Mouse (Mus musculus) liver, embryonic 11.5 days (tissue): Measurements from ENCODE around the gene Pkig. TPM values are rescaled to one million over a fixed set of nuclear protein-coding genes. Genes with fewer than 3 reads are reported as not detected.

Experiments
- ATAC-seq: fragments of 200-750 bp; cut with Nextera tagmentation; replicated peaks from 2 replicates; pipeline ENCODE4 v1.8.0; 2017; ENCODE audit warnings: moderate number of reproducible peaks, mild to moderate bottlenecking, moderate TSS enrichment, moderate library complexity; ENCODE audit not compliant: low FRiP score
- DNase-seq: peaks from one replicate; pipeline ENCODE4 v3.0.0-alpha.2; 2017; ENCODE audit warnings: low spot score
- H3K27ac ChIP-seq: fragments of 300-500 bp; sonication (generic); 2 replicates; pipeline ENCODE4 v1.5.1; 2014; ENCODE audit warnings: mild to moderate bottlenecking, low read depth, low read length, control low read depth
- H3K27me3 ChIP-seq: fragments of 300-500 bp; sonication (generic); replicated peaks from 2 replicates; pipeline ENCODE4 v1.6.1; 2014; ENCODE audit warnings: low read length, mixed read lengths; ENCODE audit not compliant: control insufficient read depth, insufficient read depth
- H3K36me3 ChIP-seq: fragments of 300-500 bp; sonication (generic); 2 replicates; pipeline ENCODE4 v1.6.1; 2014; ENCODE audit warnings: mild to moderate bottlenecking, low read length, moderate library complexity, mixed read lengths; ENCODE audit not compliant: control insufficient read depth, insufficient read depth
- H3K4me1 ChIP-seq: fragments of 300-500 bp; sonication (generic); replicated peaks from 2 replicates; pipeline ENCODE4 v1.6.1; 2014; ENCODE audit warnings: low read length, mixed read lengths; ENCODE audit not compliant: control insufficient read depth, insufficient read depth
- H3K4me2 ChIP-seq: fragments of 300-500 bp; sonication (generic); 2 replicates; pipeline ENCODE4 v1.6.1; 2014; ENCODE audit warnings: mild to moderate bottlenecking, control low read depth, moderate library complexity
- H3K4me3 ChIP-seq: fragments of 300-500 bp; sonication (generic); 2 replicates; pipeline ENCODE4 v1.5.1; 2014; ENCODE audit warnings: low read depth, low read length, control low read depth
- H3K9ac ChIP-seq: fragments of 300-500 bp; sonication (generic); 2 replicates; pipeline ENCODE4 v1.6.1; 2014; ENCODE audit warnings: low read depth, low read length, control low read depth
- H3K9me3 ChIP-seq: fragments of 300-500 bp; sonication (generic); 2 replicates; pipeline ENCODE4 v1.6.1; 2016; ENCODE audit warnings: low read length, inconsistent platforms, mixed read lengths; ENCODE audit not compliant: control insufficient read depth
- WGBS: fragments of 180-500 bp; shearing (Covaris S2); extraction: QIAGEN DNeasy Blood & Tissue Kit; methylation state at CpG from one replicate; pipeline ENCODE4 v1.1.7; 2014; 5-methylcytosine and 5-hydroxymethylcytosine counted together
- polyA plus RNA-seq: library from polyadenylated mRNA; unstranded; fragments of >200 nt; fragmentation: Nextera tagmentation; extraction: Ambion mirVana; gene quantifications from 2 replicates; pipeline ENCODE4 v1.2.1, GENCODE M21; 2014

Gene Pkig
- 178 and 186 TPM in 2 replicates for polyA plus RNA-seq

- Histone ChIP-seq H3K9me3 (no peaks in the 10 kb centered on the region), H3K27me3 (no peaks in the 10 kb centered on the region), H3K9ac (peak within 1 kb of the TSS; percentile 90), H3K27ac (peak within 1 kb of the TSS; percentile 40), H3K4me3 (peak within 1 kb of the TSS; percentile 86), H3K36me3 (no peaks in the 10 kb centered on the region), H3K4me2 (peak within 1 kb of the TSS; percentile 70), H3K4me1 (peaks cover 26% of the 10 kb centered on the region)
- DNase-seq (peak; percentile 88), ATAC-seq (peak; percentile 88)
- under 1% methylated on average over 71 of the region's 71 CpGs for WGBS
Observed at GRCm38 (mm10) chr2:163657975-163658886, at the start of gene Pkig. Gene Pkig, plus strand, starts transcription at chr2:163658386.

GRCm38 (mm10) chr2:163609281-163609975 lies 48.8 kb upstream of the Pkig start:
- no peaks in the 10 kb centered on the region for H3K27me3 ChIP-seq
- no peak for DNase-seq
- no peaks in the 10 kb centered on the region; the same call in 1 of the 2 replicates for H3K4me1 ChIP-seq
- no peak overlapping the region for H3K9ac ChIP-seq
- no peak overlapping the region for H3K27ac ChIP-seq
- ATAC-seq: no peak
- H3K4me3 ChIP-seq: no peak overlapping the region
- no peaks in the 10 kb centered on the region for H3K9me3 ChIP-seq
- 90% methylated on average over 12 of the region's 12 CpGs for WGBS
- no peak overlapping the region for H3K4me2 ChIP-seq
- H3K36me3 ChIP-seq: peaks cover 20% of the 10 kb centered on the region

- H3K4me2 ChIP-seq: no peak overlapping the region
- H3K36me3 ChIP-seq: peaks cover 24% of the 10 kb centered on the region
- no peaks in the 10 kb centered on the region for H3K27me3 ChIP-seq
- WGBS: 82% methylated on average over 9 of the region's 9 CpGs
- H3K4me1 ChIP-seq: no peaks in the 10 kb centered on the region
- H3K9ac ChIP-seq: no peak overlapping the region
- no peak for ATAC-seq
- H3K9me3 ChIP-seq: no peaks in the 10 kb centered on the region
- H3K27ac ChIP-seq: no peak overlapping the region
- DNase-seq: no peak
- no peak overlapping the region for H3K4me3 ChIP-seq
Observed at GRCm38 (mm10) chr2:163611176-163611575, 47.0 kb upstream of the Pkig start.

- Histone ChIP-seq H3K9me3 (no peaks in the 10 kb centered on the region), H3K36me3 (peaks cover 24% of the 10 kb centered on the region), H3K9ac (no peak overlapping the region), H3K4me2 (no peak overlapping the region), H3K27me3 (no peaks in the 10 kb centered on the region), H3K4me3 (no peak overlapping the region), H3K27ac (no peak overlapping the region), H3K4me1 (no peaks in the 10 kb centered on the region)
- ATAC-seq: no peak
- no peak for DNase-seq
- 96% methylated on average over 5 of the region's 5 CpGs for WGBS
Observed at GRCm38 (mm10) chr2:163613206-163613605, 45.0 kb upstream of the Pkig start.

- WGBS: 89% methylated on average over 4 of the region's 4 CpGs
- no peak overlapping the region for H3K9ac ChIP-seq
- H3K4me3 ChIP-seq: no peak overlapping the region
- no peak overlapping the region for H3K4me2 ChIP-seq
- peaks cover 26% of the 10 kb centered on the region for H3K36me3 ChIP-seq
- no peaks in the 10 kb centered on the region for H3K4me1 ChIP-seq
- DNase-seq (no peak), ATAC-seq (no peak)
- no peaks in the 10 kb centered on the region for H3K9me3 ChIP-seq
- H3K27me3 ChIP-seq: no peaks in the 10 kb centered on the region
- no peak overlapping the region for H3K27ac ChIP-seq
Observed at GRCm38 (mm10) chr2:163613990-163614389, 44.2 kb upstream of the Pkig start.

GRCm38 (mm10) chr2:163615401-163615800 lies 42.8 kb upstream of the Pkig start:
- ATAC-seq: no peak
- no peak for DNase-seq
- Histone ChIP-seq H3K9me3 (no peaks in the 10 kb centered on the region), H3K27me3 (no peaks in the 10 kb centered on the region), H3K4me2 (no peak overlapping the region), H3K27ac (no peak overlapping the region), H3K4me1 (no peaks in the 10 kb centered on the region), H3K4me3 (no peak overlapping the region), H3K9ac (no peak overlapping the region), H3K36me3 (peaks cover 31% of the 10 kb centered on the region)
- 91% methylated on average over 9 of the region's 9 CpGs for WGBS

GRCm38 (mm10) chr2:163615906-163616651 lies 42.1 kb upstream of the Pkig start:
- 85% methylated on average over 4 of the region's 4 CpGs for WGBS
- DNase-seq: no peak
- Histone ChIP-seq H3K9ac (no peak overlapping the region), H3K4me3 (no peak overlapping the region), H3K9me3 (no peaks in the 10 kb centered on the region), H3K27me3 (no peaks in the 10 kb centered on the region), H3K36me3 (peaks cover 37% of the 10 kb centered on the region), H3K4me1 (no peaks in the 10 kb centered on the region), H3K27ac (no peak overlapping the region), H3K4me2 (no peak overlapping the region)
- ATAC-seq: no peak

- Histone ChIP-seq H3K9me3 (no peaks in the 10 kb centered on the region), H3K4me3 (no peak overlapping the region), H3K27ac (no peak overlapping the region), H3K4me1 (no peaks in the 10 kb centered on the region), H3K27me3 (no peaks in the 10 kb centered on the region), H3K4me2 (no peak overlapping the region), H3K9ac (no peak overlapping the region), H3K36me3 (peaks cover 39% of the 10 kb centered on the region)
- WGBS: 77% methylated on average over 3 of the region's 3 CpGs
- no peak for ATAC-seq
- no peak for DNase-seq
Observed at GRCm38 (mm10) chr2:163616652-163617227, 41.4 kb upstream of the Pkig start.
